Mouse (Mus musculus) leukemia stem cell, adult 10-12 weeks (primary cell): ENCODE measurements around the gene Golgb1. TPM values are rescaled to one million over a fixed set of nuclear protein-coding genes. Genes with fewer than 3 reads are reported as not detected.

Source experiments
- polyA plus RNA-seq: library from polyadenylated mRNA; stranded (reverse); fragments of >175 nt; gene quantifications from 2 replicates; pipeline ENCODE4 v1.2.3, GENCODE M21; 2012; ENCODE audit warnings: low replicate concordance

Gene Golgb1
- polyA plus RNA-seq, result 11.3 and 17.2 TPM in 2 replicates

GRCm38 (mm10) chr16:36874583-36875275 is at the start of gene Golgb1, which contains the start of gene Eaf2:
Gene Golgb1, plus strand, starts transcription at chr16:36875140.
Gene Eaf2, minus strand, starts transcription at chr16:36875003.

GRCm38 (mm10) chr16:36828054-36828786 is 46.7 kb upstream of the Golgb1 start, which contains the start of gene Iqcb1:
Gene Iqcb1, plus strand, starts transcription at chr16:36828385.

GRCm38 (mm10) chr16:36934841-36935620 is 60.1 kb downstream of the Golgb1 start, which contains the start of gene Hcls1:
Gene Hcls1, plus strand, starts transcription at chr16:36934983.

Other genes starting within 250 kb of the Golgb1 start
- gene Cd86, start 209.1 kb upstream of the Golgb1 start, polyA plus RNA-seq, result 0.07 and 0.98 TPM in 2 replicates
- 1.3 and 2.7 TPM in 2 replicates for gene Ildr1, start 181.2 kb upstream of the Golgb1 start, polyA plus RNA-seq
- gene Slc15a2, start 90.2 kb upstream of the Golgb1 start, polyA plus RNA-seq, result 0.16 and 0.38 TPM in 2 replicates
- gene Iqcb1, start 46.8 kb upstream of the Golgb1 start, polyA plus RNA-seq, result 0.06 and 0.94 TPM in 2 replicates
- gene Eaf2, start 137 bp upstream of the Golgb1 start, polyA plus RNA-seq, result 1.1 and 4.2 TPM in 2 replicates
- gene Hcls1, start 59.8 kb downstream of the Golgb1 start, polyA plus RNA-seq, result 31.8 and 42.0 TPM in 2 replicates
- 0.07 and 0.22 TPM in 2 replicates for gene Fbxo40, start 115.3 kb downstream of the Golgb1 start, polyA plus RNA-seq
- 4.0 and 6.3 TPM in 2 replicates for gene Polq, start 136.6 kb downstream of the Golgb1 start, polyA plus RNA-seq